Mouse (Mus musculus) cerebellum, adult 2 months (tissue): ENCODE data around the gene Gprc5b. TPM values are rescaled to one million over a fixed set of nuclear protein-coding genes. Genes with fewer than 3 reads are reported as not detected.

Source experiments
- DNase-seq, 2 experiments: peaks; one replicate each; pipeline ENCODE4 v3.0.0; 2021
- H3K27ac ChIP-seq: fragments of 200-500 bp; 2 replicates; pipeline ENCODE4 v1.5.1; 2012; ENCODE audit warnings: low read length, control low read depth, inconsistent platforms; ENCODE audit not compliant: insufficient read depth
- H3K27me3 ChIP-seq: fragments of 200-500 bp; 2 replicates; pipeline ENCODE4 v1.6.1; 2012; ENCODE audit warnings: inconsistent platforms, mild to moderate bottlenecking, low read length, moderate library complexity; ENCODE audit not compliant: control insufficient read depth, insufficient read depth
- H3K4me1 ChIP-seq: fragments of 200-500 bp; 2 replicates; pipeline ENCODE4 v1.6.1; 2011; ENCODE audit warnings: low read length; ENCODE audit not compliant: control insufficient read depth, insufficient read depth
- H3K4me3 ChIP-seq: fragments of 200-500 bp; replicated peaks from 2 replicates; pipeline ENCODE3; 2011; ENCODE audit warnings: mild to moderate bottlenecking, low read depth, low read length, control low read depth; ENCODE audit not compliant: insufficient read depth
- CTCF ChIP-seq: fragments of 200-500 bp; IDR thresholded peaks from 2 replicates; pipeline ENCODE4 v1.5.1; 2011; ENCODE audit warnings: low read depth, mild to moderate bottlenecking, control low read depth, low read length, moderate library complexity, borderline replicate concordance; ENCODE audit not compliant: insufficient read depth
- POLR2A ChIP-seq: fragments of 200-500 bp; IDR thresholded peaks from 2 replicates; pipeline ENCODE4 v1.6.1; 2011; ENCODE audit warnings: low read length, control low read depth, borderline replicate concordance; ENCODE audit not compliant: insufficient read depth
- WGBS: fragments of 180-500 bp; shearing (Covaris S2); methylation state at CpG from one replicate; pipeline ENCODE4 v1.1.7; 2018; 5-methylcytosine and 5-hydroxymethylcytosine counted together
- polyA plus RNA-seq: library from polyadenylated mRNA; depleted of rRNA; stranded (reverse); fragments of >200 nt; gene quantifications from 2 replicates; pipeline ENCODE4 v1.2.3, GENCODE M21; 2012

Gprc5b gene
- polyA plus RNA-seq, 1 experiment = 347 TPM

- H3K4me1 ChIP-seq = no peaks in the 10 kb centered on the region
- no peak for DNase-seq
- no peak overlapping the region for H3K27ac ChIP-seq
- no peaks in the 10 kb centered on the region for H3K27me3 ChIP-seq
- H3K4me3 ChIP-seq = no peak overlapping the region
- WGBS = 84% methylated on average over 7 of the region's 7 CpGs
- TF ChIP-seq CTCF (no peak), POLR2A (no peak)
Measured at GRCm38 (mm10) chr7:118943170-118943569, 51.8 kb downstream of the Gprc5b start.

GRCm38 (mm10) chr7:118942297-118942696 is 52.7 kb downstream of the Gprc5b start:
- DNase-seq = no peak
- WGBS = 71% methylated on average over 3 of the region's 3 CpGs
- Histone ChIP-seq H3K4me3 (no peak overlapping the region), H3K4me1 (no peaks in the 10 kb centered on the region), H3K27me3 (no peaks in the 10 kb centered on the region), H3K27ac (no peak overlapping the region)
- TF ChIP-seq CTCF (no peak), POLR2A (no peak)

- Histone ChIP-seq H3K4me1 (no peaks in the 10 kb centered on the region), H3K27ac (no peak overlapping the region), H3K27me3 (no peaks in the 10 kb centered on the region), H3K4me3 (no peak overlapping the region)
- WGBS = 86% methylated on average over 11 of the region's 11 CpGs
- TF ChIP-seq CTCF (no peak), POLR2A (no peak)
- DNase-seq = no peak
Measured at GRCm38 (mm10) chr7:118937469-118938387, 57.3 kb downstream of the Gprc5b start.

GRCm38 (mm10) chr7:118936844-118937243 is 58.2 kb downstream of the Gprc5b start:
- Histone ChIP-seq H3K4me1 (no peaks in the 10 kb centered on the region), H3K27me3 (no peaks in the 10 kb centered on the region), H3K27ac (no peak overlapping the region), H3K4me3 (no peak overlapping the region)
- TF ChIP-seq POLR2A (no peak), CTCF (no peak)
- 23% methylated on average over 4 of the region's 4 CpGs for WGBS
- DNase-seq = no peak

- Histone ChIP-seq H3K4me3 (no peak overlapping the region), H3K4me1 (no peaks in the 10 kb centered on the region), H3K27ac (no peak overlapping the region), H3K27me3 (no peaks in the 10 kb centered on the region)
- 51% methylated on average over 2 of the region's 2 CpGs for WGBS
- DNase-seq = no peak
- TF ChIP-seq CTCF (no peak), POLR2A (no peak)
Measured at GRCm38 (mm10) chr7:118935306-118935705, 59.7 kb downstream of the Gprc5b start.

- no peak for TF ChIP-seq CTCF
- no peak for TF ChIP-seq POLR2A
- Histone ChIP-seq H3K4me3 (no peak overlapping the region), H3K4me1 (peaks cover 3% of the 10 kb centered on the region; the same call in 1 of the 2 replicates), H3K27ac (no peak overlapping the region), H3K27me3 (no peaks in the 10 kb centered on the region)
- DNase-seq = no peak
- 86% methylated on average over 17 of the region's 17 CpGs for WGBS
Measured at GRCm38 (mm10) chr7:118931502-118932395, 63.3 kb downstream of the Gprc5b start.

- peak; percentile 28 to 47 for DNase-seq
Measured at GRCm38 (mm10) chr7:118929601-118930311, 65.3 kb downstream of the Gprc5b start.

More at GRCm38 (mm10) chr7:118929601-118930311, 65.3 kb downstream of the Gprc5b start:
- no peak overlapping the region for H3K4me3 ChIP-seq
- H3K27ac ChIP-seq = no peak overlapping the region
- WGBS = 34% methylated on average over 16 of the region's 16 CpGs
- TF ChIP-seq CTCF = no peak
- TF ChIP-seq POLR2A = no peak
- no peaks in the 10 kb centered on the region for H3K27me3 ChIP-seq
- peaks cover 3% of the 10 kb centered on the region; the same call in 1 of the 2 replicates for H3K4me1 ChIP-seq
